Mouse (Mus musculus): ENCODE results near the gene Olfr829. TPM values are rescaled to one million over a fixed set of nuclear protein-coding genes. Genes with fewer than 3 reads are reported as not detected.
"Not testable (repeated sequence)": the region's sequence is repeated elsewhere in the genome, so short reads cannot be mapped to it uniquely, and the experiment has no call there.

Gene Olfr829
- not detected in 2 replicates for polyA plus RNA-seq (2014; fragmentation: Nextera tagmentation; extraction: Ambion mirVana)

DNA sequence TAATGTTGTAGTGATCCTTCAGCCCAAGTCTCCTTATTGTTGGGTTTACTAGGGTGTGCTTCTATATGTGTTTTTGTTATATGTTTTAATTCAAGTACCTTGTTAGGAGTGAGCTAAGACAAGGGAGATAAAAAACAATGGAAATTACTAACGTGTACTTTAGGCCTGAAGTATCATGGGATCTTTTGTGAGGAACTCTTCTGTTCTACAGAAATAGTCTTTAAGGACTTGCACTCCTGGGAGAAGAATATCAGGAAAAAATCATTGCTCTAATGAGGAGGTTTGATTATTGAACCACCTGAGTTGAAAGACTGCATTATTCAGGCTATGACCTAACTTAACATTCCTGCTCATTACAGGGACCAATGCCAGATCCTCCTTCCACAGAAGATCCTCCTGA lies at the start of gene Olfr829:
Gene Olfr829, plus strand, starts transcription at position 301 of the 400 bp plus-strand sequence.
- 62% methylated on average over 1 of the region's 1 CpGs for WGBS

DNA sequence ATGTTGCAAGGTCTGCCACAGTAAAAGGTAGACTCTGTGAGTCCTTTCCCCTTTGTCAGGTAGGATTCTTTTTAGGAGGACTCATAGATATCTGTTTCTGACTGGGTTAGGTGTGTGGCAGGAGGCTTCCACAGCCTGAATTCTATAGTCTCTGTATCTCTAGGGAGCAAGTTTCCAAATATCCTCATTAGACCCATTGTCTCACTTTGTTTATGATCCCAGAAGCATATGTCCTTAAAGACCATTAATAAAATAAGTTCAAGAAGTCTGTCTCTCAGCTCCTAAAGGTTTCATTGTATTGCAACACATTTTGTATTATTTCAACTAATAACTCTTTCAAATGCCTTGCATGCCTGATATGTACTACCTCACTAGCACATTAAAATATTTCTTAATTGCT lies 35.3 kb upstream of the Olfr829 start, which contains the start of gene Olfr828:
Gene Olfr828, minus strand, starts transcription at position 101 of the 400 bp plus-strand sequence.
- H3K4me2 ChIP-seq (replicated peaks), result no peak within 1 kb of the TSS
- H3K4me1 ChIP-seq (replicated peaks; ENCODE audit: control insufficient read depth, insufficient read depth, low read length), result no peaks in the 10 kb centered on the region
- DNase-seq (ENCODE audit: low spot score) (no peak), ATAC-seq (ENCODE audit: low FRiP score) (no peak)
- no peaks in the 10 kb centered on the region for H3K27me3 ChIP-seq (ENCODE audit: control insufficient read depth, insufficient read depth, low read length)
- H3K27ac ChIP-seq, result no peak within 1 kb of the TSS
- H3K9me3 ChIP-seq (ENCODE audit: control insufficient read depth, low read length), result no peaks in the 10 kb centered on the region
- H3K4me3 ChIP-seq (replicated peaks; ENCODE audit: low read length), result no peak within 1 kb of the TSS
- no peaks in the 10 kb centered on the region for H3K36me3 ChIP-seq (replicated peaks; ENCODE audit: control insufficient read depth, insufficient read depth)
- H3K9ac ChIP-seq, result no peak within 1 kb of the TSS

More for the DNA sequence above, at the start of gene Olfr829:
- Histone ChIP-seq H3K9me3 (ENCODE audit: control insufficient read depth, low read length) (no peaks in the 10 kb centered on the region), H3K27me3 (ENCODE audit: control insufficient read depth, insufficient read depth, low read length) (no peaks in the 10 kb centered on the region), H3K36me3 (replicated peaks; ENCODE audit: control insufficient read depth, insufficient read depth) (no peaks in the 10 kb centered on the region), H3K4me3 (replicated peaks; ENCODE audit: low read length) (no peak within 1 kb of the TSS), H3K4me2 (replicated peaks) (no peak within 1 kb of the TSS), H3K4me1 (replicated peaks; ENCODE audit: control insufficient read depth, insufficient read depth, low read length) (no peaks in the 10 kb centered on the region), H3K27ac (no peak within 1 kb of the TSS), H3K9ac (no peak within 1 kb of the TSS)
- ATAC-seq (ENCODE audit: low FRiP score), result no peak
- DNase-seq (ENCODE audit: low spot score), result no peak

DNA sequence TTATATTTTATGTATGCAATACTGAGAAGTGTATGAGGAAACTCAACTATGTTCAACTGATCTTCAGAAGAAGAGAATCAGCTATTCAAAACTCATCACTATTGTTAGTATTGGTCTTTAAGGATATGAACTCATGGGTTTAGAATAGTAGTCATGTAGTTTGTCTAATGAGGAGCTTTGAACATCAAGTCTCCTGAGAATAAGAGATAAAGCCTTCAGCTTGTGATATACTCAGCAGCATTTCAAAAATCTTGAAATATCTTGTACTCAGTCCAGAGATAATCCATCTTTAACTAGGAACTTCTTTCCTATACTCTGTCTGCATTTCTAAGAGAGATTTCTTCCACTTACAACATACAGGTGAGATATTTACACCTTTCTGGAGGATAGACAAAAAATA lies 19.7 kb downstream of the Olfr829 start, which contains the start of gene Olfr830:
Gene Olfr830, plus strand, starts transcription at position 301 of the 400 bp plus-strand sequence.
- Histone ChIP-seq H3K9me3 (ENCODE audit: control insufficient read depth, low read length) (no peaks in the 10 kb centered on the region), H3K27ac (no peak within 1 kb of the TSS), H3K4me2 (replicated peaks) (no peak within 1 kb of the TSS), H3K27me3 (ENCODE audit: control insufficient read depth, insufficient read depth, low read length) (no peaks in the 10 kb centered on the region), H3K4me3 (replicated peaks; ENCODE audit: low read length) (no peak within 1 kb of the TSS), H3K36me3 (replicated peaks; ENCODE audit: control insufficient read depth, insufficient read depth) (no peaks in the 10 kb centered on the region), H3K9ac (no peak within 1 kb of the TSS), H3K4me1 (replicated peaks; ENCODE audit: control insufficient read depth, insufficient read depth, low read length) (no peaks in the 10 kb centered on the region)
- DNase-seq (ENCODE audit: low spot score) (no peak), ATAC-seq (ENCODE audit: low FRiP score) (no peak)

DNA sequence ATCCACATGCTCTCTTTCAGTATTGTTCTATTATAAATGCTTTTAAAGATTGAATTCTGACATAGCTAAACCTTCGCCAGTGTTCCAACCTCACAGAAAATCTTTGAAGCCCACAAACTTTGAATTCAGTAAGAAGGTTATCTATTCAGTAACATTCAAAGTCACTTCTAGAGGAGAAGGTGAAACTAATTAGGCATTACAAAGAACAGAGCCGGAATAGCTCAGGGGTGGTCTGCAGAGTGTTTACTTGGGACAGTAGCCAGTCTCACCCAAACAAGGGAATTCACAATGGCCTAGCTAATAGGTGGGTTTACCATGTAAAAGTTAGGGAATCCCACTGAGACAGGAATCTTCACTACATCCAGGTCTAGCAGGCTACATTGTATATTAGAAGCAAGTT lies 53.0 kb downstream of the Olfr829 start:
- WGBS, result 73% methylated on average over 2 of the region's 2 CpGs
- H3K36me3 ChIP-seq (replicated peaks; ENCODE audit: control insufficient read depth, insufficient read depth), result not testable (repeated sequence)

More for the DNA sequence above, 53.0 kb downstream of the Olfr829 start:
- H3K4me1 ChIP-seq (replicated peaks; ENCODE audit: control insufficient read depth, insufficient read depth, low read length); H3K4me2 ChIP-seq (replicated peaks); H3K9ac ChIP-seq; H3K9me3 ChIP-seq (ENCODE audit: control insufficient read depth, low read length); H3K27me3 ChIP-seq (ENCODE audit: control insufficient read depth, insufficient read depth, low read length); H3K4me3 ChIP-seq (replicated peaks; ENCODE audit: low read length); ATAC-seq (ENCODE audit: low FRiP score); H3K27ac ChIP-seq; DNase-seq (ENCODE audit: low spot score): not testable (repeated sequence)

Other genes with a start within 250 kb of the Olfr829 start
- gene Muc16, start 180.4 kb upstream of the Olfr829 start, polyA plus RNA-seq (2014; fragmentation: Nextera tagmentation; extraction: Ambion mirVana), result not detected in 2 replicates
- gene Olfr24, start 90.9 kb upstream of the Olfr829 start, polyA plus RNA-seq (2014; fragmentation: Nextera tagmentation; extraction: Ambion mirVana), result not detected in 2 replicates
- gene Olfr828, start 35.4 kb upstream of the Olfr829 start, polyA plus RNA-seq (2014; fragmentation: Nextera tagmentation; extraction: Ambion mirVana), result not detected in 2 replicates
- not detected in 2 replicates for gene Olfr830, start 19.8 kb downstream of the Olfr829 start, polyA plus RNA-seq (2014; fragmentation: Nextera tagmentation; extraction: Ambion mirVana)
- not detected in 2 replicates for gene Olfr832, start 82.2 kb downstream of the Olfr829 start, polyA plus RNA-seq (2014; fragmentation: Nextera tagmentation; extraction: Ambion mirVana)
- gene Olfr834, start 133.1 kb downstream of the Olfr829 start, polyA plus RNA-seq (2014; fragmentation: Nextera tagmentation; extraction: Ambion mirVana), result not detected in 2 replicates
- not detected in 2 replicates for gene Olfr835, start 177.8 kb downstream of the Olfr829 start, polyA plus RNA-seq (2014; fragmentation: Nextera tagmentation; extraction: Ambion mirVana)

Measured in hindbrain, embryonic 14.5 days (tissue).